Mouse (Mus musculus) thymus, postnatal 36 days (tissue): ENCODE measurements around the gene 6330409D20Rik.

Experiments
- DNase-seq, 2 experiments: peaks; one replicate each; pipeline ENCODE4 v3.0.0; 2022; ENCODE audit warnings: mixed read lengths in 2 of 2

Gene 6330409D20Rik

DNA sequence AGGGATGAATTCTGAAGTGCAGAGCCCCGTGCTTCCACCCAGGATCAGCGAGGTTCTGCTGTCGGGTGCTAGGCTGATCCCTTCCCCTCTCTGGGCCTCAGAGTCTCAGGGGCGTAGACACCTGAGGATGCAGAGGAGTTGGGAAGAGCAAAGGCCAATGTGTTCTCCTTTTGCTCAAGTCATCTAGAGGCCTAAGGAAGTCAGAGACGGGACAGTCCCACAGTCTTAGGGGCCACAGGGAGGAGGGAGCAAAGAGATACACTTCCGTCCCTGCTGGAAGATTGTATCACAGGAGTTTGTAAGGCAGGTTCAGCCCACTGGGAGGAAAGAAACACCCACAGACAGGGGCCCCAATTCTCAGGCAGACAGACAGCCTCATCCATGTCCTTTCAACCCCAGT lies 18.8 kb downstream of the 6330409D20Rik start:
- peak; percentile 45 to 48 for DNase-seq

DNA sequence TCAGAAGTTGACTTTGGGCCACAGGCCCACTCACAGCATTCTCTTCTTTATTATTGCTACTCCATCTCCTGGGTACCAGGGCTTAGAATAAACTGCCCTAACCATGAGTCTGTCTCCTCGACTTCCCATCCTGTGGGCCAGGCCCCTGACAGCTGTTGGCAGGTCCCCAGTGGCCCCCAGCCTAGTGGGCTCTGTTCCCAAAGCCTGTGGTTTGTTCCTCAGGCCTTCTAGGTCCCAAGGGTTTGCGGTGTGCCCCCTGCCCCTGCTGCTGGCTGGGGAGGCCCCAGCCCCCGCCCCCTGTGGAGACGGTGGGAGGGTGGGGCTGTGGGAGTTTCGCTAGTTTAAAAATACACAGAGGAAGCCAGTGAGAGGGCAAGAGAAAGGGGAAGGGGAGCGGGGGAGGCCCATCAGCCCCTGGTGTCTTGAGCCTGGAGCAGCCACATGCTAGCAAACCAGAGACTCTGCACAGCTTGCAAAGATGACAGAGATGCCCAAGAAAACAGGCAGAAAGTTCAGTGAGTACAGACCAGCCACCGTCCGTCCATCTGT lies 20.1 kb downstream of the 6330409D20Rik start, which contains the start of gene Sh2d3c:
Gene Sh2d3c (plus strand): TSS at position 375 of the 549 bp plus-strand sequence.
- DNase-seq = peak; percentile 69 to 79

- no peak for DNase-seq
These were observed 20.8 kb downstream of the 6330409D20Rik start for GRCm38 (mm10) chr2:32720053-32720452.

DNA sequence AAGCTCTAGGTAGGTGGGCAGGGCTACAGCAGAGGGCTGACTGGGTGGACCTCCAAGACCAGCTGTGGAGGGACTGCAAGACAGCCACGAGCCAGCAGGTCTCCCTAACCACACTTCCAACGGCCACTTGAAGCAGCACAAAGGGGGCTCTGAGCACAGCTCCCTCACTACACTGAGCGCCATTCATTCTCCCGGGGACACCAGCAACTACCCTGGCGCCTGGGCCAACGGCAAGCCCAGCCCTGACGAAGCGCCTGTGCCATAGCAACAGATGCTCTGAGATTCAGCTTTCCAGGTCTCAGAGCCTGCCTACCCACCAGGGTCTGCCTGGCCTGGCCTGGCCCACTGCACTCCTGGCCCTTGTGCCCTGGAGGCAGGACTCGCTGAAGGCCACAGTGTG lies 22.1 kb downstream of the 6330409D20Rik start:
- peak in 1 of 2 experiments; percentile 39 for DNase-seq

DNA sequence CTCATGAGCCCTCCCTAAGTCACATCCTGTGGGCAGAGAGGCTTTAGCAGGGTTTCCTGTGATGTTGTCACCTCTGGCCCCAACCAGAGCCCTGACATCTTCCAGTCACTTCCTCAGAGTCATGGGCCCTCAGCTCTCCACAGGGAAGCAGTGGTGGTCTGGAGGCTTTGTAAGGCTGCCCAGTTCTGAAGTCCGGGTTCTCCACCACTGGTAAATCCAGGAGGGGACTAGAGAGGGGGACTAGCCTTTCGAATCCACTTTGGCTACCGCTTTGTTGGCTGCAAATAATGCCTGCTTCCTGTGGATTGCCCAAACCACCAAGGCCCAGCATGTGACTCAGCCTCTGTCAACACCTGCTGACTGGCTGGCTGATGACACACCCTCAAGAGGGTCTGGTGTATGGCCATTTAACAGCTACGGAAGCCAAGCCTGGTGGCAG lies 25.8 kb downstream of the 6330409D20Rik start:
- DNase-seq = peak; percentile 27 to 42

DNA sequence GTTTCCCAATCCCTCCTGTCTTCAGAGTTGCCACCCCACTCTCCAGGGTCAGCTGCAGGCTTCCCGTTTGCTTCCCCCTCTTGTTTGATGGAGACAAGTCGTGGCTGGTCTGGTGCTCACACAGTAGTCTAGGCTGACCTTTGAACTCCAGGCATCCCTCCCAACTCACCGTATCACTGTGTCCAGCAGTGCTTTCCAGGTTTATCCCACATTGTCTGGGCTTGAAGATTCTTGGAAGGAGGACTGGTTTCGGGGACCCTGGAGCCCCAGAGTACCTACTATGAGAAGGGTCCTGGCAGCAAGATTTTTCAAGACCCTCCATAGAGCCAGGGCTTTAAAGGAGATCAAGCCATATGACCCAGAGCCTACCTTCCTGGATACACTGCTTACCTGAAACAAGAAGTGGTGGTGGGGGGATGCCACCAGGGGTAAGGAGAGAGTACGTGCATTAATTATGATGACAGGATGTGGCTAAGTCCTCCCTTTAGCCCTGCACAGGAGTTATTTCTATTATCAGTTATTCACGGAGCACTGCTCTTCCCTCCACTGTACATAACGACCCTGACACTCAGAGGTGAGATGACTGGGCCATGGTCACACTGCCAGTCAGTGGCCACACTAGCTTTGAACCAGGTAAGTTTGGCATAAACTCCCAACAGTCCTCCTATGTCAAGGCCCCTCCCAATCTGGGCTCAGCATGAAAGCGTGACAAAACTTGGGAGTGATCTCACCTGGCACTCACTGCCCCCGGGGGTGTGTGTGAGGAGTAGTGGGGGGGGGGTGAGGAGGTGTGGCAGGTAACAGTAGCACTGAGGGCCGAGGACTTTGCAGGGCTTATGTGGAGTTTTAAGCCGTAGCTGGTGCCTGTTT lies 26.5 kb downstream of the 6330409D20Rik start:
- DNase-seq = peak in 1 of 2 experiments; percentile 32

GRCm38 (mm10) chr2:32712934-32713817 lies 27.6 kb downstream of the 6330409D20Rik start, which contains the start of gene Cdk9:
Gene Cdk9 (minus strand): TSS chr2:32713076.
- peak; percentile 92 to 95 for DNase-seq

- DNase-seq = peak; percentile 94 to 96
These were observed 28.3 kb downstream of the 6330409D20Rik start for GRCm38 (mm10) chr2:32712586-32712933.

GRCm38 (mm10) chr2:32712108-32712551 lies 28.7 kb downstream of the 6330409D20Rik start:
- DNase-seq = peak; percentile 64 to 78

- DNase-seq = no peak
These were observed 29.3 kb downstream of the 6330409D20Rik start for GRCm38 (mm10) chr2:32711301-32712056.

DNA sequence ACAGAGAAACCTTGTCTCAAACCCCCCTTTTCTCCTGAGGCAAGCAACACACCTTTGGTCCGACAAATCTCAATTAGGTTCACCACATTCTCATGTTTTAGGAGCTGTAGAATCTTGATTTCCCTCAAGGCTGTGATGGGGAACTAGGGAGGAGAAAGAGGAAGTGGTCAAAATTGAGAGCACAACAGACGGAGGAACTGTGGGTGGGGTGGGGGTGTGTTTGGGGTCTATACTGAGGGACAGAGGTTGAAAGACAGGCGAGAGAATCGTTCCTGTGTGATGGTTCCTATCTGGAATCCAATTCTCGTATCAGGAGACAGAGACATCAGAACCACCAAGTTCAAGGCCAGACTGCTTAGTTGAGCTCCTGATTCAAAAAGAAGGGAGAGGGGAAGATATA lies 30.4 kb downstream of the 6330409D20Rik start:
- DNase-seq = no peak

GRCm38 (mm10) chr2:32709521-32710137 lies 31.2 kb downstream of the 6330409D20Rik start:
- no peak for DNase-seq

DNA sequence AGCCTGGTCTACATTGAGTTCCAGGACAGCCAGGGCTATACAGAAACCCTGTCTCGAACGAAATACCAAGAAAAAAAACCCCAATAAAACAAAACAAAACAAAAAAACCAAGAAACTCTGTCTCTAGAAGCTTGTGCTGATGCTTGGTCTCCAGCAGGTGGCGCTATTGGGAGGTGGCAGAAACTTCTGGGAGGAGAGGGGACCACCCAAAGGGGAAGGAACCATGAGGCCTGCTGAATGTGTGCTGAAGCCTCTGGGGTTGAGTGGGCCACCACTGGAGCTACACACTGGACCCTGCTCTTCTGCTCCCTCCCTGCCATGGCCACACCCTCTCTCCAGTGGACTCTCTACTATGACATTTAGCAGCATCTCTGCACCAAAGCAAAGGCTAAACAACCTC lies 32.2 kb downstream of the 6330409D20Rik start:
- peak; percentile 68 to 69 for DNase-seq

- no peak for DNase-seq
These were observed 33.8 kb downstream of the 6330409D20Rik start for GRCm38 (mm10) chr2:32706971-32707370.

DNA sequence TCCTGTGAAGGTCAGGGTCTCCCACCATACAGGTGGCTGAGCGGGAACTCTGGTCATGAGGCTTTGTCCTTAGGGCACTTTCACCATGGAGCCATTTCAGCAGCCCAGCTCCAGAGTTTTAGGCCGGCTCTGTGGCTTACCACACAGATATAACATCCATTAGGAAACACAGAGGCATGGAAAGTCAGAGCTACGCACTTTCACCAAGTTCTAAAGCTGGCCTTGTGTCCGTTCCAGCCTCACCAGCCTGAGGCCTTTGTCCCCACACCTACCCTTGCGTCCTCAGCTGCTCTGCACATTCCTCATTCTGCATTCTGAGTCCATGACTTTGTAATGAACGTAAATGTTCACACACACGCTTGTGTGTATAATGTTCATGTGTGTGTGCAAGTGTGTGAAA lies 35.8 kb downstream of the 6330409D20Rik start:
- DNase-seq = no peak

- peak in 1 of 2 experiments; percentile 7 for DNase-seq
These were observed 36.8 kb downstream of the 6330409D20Rik start, which contains the start of gene Fpgs for GRCm38 (mm10) chr2:32704021-32704421. Gene Fpgs (minus strand): TSS chr2:32704145.

DNA sequence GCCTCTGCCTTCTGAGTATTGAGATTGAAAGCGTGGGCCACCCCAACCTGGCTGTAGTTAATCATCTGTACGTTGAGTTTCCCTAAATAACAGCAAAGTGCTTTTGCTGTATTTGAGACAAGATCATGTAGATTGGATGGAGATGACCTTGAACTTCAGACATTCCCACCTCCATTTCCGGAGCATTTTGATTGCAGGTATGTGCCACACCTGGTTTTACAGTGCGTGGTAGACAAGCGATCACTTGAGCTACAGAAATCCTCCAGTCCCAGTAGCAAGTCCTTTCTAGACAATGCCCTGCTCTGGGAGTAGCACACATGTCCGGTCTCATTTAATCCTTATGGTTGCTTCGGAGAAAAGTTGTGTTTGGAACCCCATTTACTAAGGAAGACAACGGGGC lies 37.8 kb downstream of the 6330409D20Rik start:
- DNase-seq = no peak

- no peak for DNase-seq
These were observed 39.7 kb downstream of the 6330409D20Rik start for GRCm38 (mm10) chr2:32700966-32701743.

DNA sequence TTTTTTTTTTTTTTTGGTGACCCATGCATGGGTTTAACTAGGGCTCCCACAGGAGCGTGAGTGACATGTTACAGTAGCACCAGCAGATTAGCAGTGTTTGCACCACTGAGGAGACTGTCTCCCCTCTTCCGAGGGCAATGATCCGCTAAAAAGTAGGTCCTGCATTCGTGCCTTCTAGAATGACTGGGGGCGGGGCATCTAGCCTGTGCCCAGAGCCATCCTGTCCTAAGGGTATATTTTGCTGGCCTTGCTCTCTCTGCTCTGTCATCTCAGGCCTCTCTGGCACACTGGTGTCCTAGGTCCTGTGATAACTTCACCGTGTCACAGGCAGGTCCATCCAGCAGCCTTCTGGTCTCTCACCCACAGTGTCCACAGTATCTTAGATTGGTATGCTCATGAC lies 41.1 kb downstream of the 6330409D20Rik start:
- no peak for DNase-seq

GRCm38 (mm10) chr2:32694691-32695090 lies 46.1 kb downstream of the 6330409D20Rik start:
- DNase-seq = peak in 1 of 2 experiments; percentile 25
